Mouse (Mus musculus): ENCODE results near the gene Oxct2a. TPM values are rescaled to one million over a fixed set of nuclear protein-coding genes. Genes with fewer than 3 reads are reported as not detected.

Gene Oxct2a
- total RNA-seq (2023): not detected

GRCm38 (mm10) chr4:123323534-123323933 is at the start of gene Oxct2a:
Oxct2a (minus strand) TSS chr4:123323634.

GRCm38 (mm10) chr4:123342642-123343470 is 19.4 kb upstream of the Oxct2a start, which contains the start of gene Bmp8a:
Bmp8a (minus strand) TSS chr4:123343252.

Other genes starting within 250 kb of the Oxct2a start
- gene Bmp8b, start 218.5 kb downstream of the Oxct2a start, total RNA-seq (2023): not detected
- not detected for gene Oxct2b, start 207.4 kb downstream of the Oxct2a start, total RNA-seq (2023)
- 63.4 TPM for gene Ppie, start 183.7 kb downstream of the Oxct2a start, total RNA-seq (2023)
- 0.18 TPM for gene Hpcal4, start 140.4 kb downstream of the Oxct2a start, total RNA-seq (2023)
- gene Nt5c1a, start 122.1 kb downstream of the Oxct2a start, total RNA-seq (2023): not detected
- not detected for gene Heyl, start 90.1 kb downstream of the Oxct2a start, total RNA-seq (2023)
- 76.7 TPM for gene Pabpc4, start 61.3 kb downstream of the Oxct2a start, total RNA-seq (2023)
- gene Bmp8a, start 19.6 kb upstream of the Oxct2a start, total RNA-seq (2023): not detected